ENCODE assay signal across 8 mouse cellular contexts in genomic region chr8:70538024-70538579, GRCm38 (mm10). TPM values are rescaled to one million over a fixed set of nuclear protein-coding genes. Genes with fewer than 3 reads are reported as not detected.
DNase-seq lines count a peak whose midpoint lies in the region; ATAC-seq and TF ChIP-seq lines count a peak whose summit lies in the region.

No protein-coding gene starts in this region.

- peaks cover 3% of the 10 kb centered on the region; the same call in 1 of the 2 replicates for H3K4me1 ChIP-seq in cortical plate, adult 2 months (ENCODE audit: control insufficient read depth, insufficient read depth, low read length)
- H3K4me1 ChIP-seq in intestine, postnatal 0 days (replicated peaks; ENCODE audit: control insufficient read depth, insufficient read depth, low read length): no peaks in the 10 kb centered on the region; the same call in 1 of the 2 replicates
- H3K4me1 ChIP-seq in liver, postnatal 0 days (ENCODE audit: insufficient read depth): peaks cover 23% of the 10 kb centered on the region
- H3K4me1 ChIP-seq in neural tube, embryonic 13.5 days (replicated peaks): peaks cover 35% of the 10 kb centered on the region

- peak overlapping the region; percentile 43 for H3K4me3 ChIP-seq in cortical plate, adult 2 months (ENCODE audit: insufficient read depth, low read length)
- peak overlapping the region; percentile 82 for H3K4me3 ChIP-seq in intestine, postnatal 0 days (ENCODE audit: low read depth, low read length)
- peak overlapping the region; percentile 87 for H3K4me3 ChIP-seq in liver, postnatal 0 days (ENCODE audit: low read depth, low read length)
- peak overlapping the region; percentile 73 for H3K4me3 ChIP-seq in neural tube, embryonic 13.5 days

- TF ChIP-seq POLR2A in cortical plate, adult 2 months (IDR thresholded peaks at IDR 0.05; ENCODE audit: extremely low read depth, insufficient read depth, low read length): no peak

- no peak for TF ChIP-seq CTCF in cortical plate, adult 2 months (IDR thresholded peaks at IDR 0.05; ENCODE audit: extremely low read depth, insufficient read depth, low read length)
- no peak for TF ChIP-seq CTCF in intestine, postnatal 0 days (IDR thresholded peaks at IDR 0.05; ENCODE audit: low read depth)
- TF ChIP-seq CTCF in liver, postnatal 0 days (IDR thresholded peaks at IDR 0.05; ENCODE audit: low read depth): no peak

- H3K27ac ChIP-seq in cortical plate, adult 2 months (ENCODE audit: insufficient read depth, low read length): no peak overlapping the region
- H3K27ac ChIP-seq in intestine, postnatal 0 days (ENCODE audit: low read depth, low read length): peak overlapping the region; percentile 91
- H3K27ac ChIP-seq in liver, postnatal 0 days (ENCODE audit: low read depth): peak overlapping the region; percentile 99
- H3K27ac ChIP-seq in neural tube, embryonic 13.5 days (replicated peaks): peak overlapping the region; percentile 93

- H3K9me3 ChIP-seq in intestine, postnatal 0 days (ENCODE audit: control insufficient read depth): no peaks in the 10 kb centered on the region
- no peaks in the 10 kb centered on the region for H3K9me3 ChIP-seq in liver, postnatal 0 days (ENCODE audit: low read length)
- no peaks in the 10 kb centered on the region for H3K9me3 ChIP-seq in neural tube, embryonic 13.5 days

- no peaks in the 10 kb centered on the region for H3K27me3 ChIP-seq in intestine, postnatal 0 days (replicated peaks; ENCODE audit: control insufficient read depth, insufficient read depth, low read length)
- H3K27me3 ChIP-seq in liver, postnatal 0 days (ENCODE audit: insufficient read depth, low read length): no peaks in the 10 kb centered on the region
- no peaks in the 10 kb centered on the region for H3K27me3 ChIP-seq in neural tube, embryonic 13.5 days

- ATAC-seq in granulocyte monocyte progenitor cell, adult 5-6 weeks (replicated peaks; ENCODE audit: poor library complexity, severe bottlenecking): peak; percentile 43
- peak; percentile 22 for ATAC-seq in intestine, postnatal 0 days
- ATAC-seq in liver, postnatal 0 days: peak; percentile 32
- ATAC-seq in neural tube, embryonic 13.5 days (ENCODE audit: low read depth): peak; percentile 10

- peak; percentile 62 to 77 for DNase-seq in right cerebral cortex, postnatal 10 days (ENCODE audit: low spot score in 2 of 2)
- DNase-seq in right cerebral cortex, postnatal 36 days (ENCODE audit: low spot score in 2 of 2): no peak
- peak; percentile 76 for DNase-seq in liver, postnatal 0 days
- DNase-seq in urinary bladder, postnatal 14 days (ENCODE audit: low spot score): peak; percentile 76

- peak overlapping the region; percentile 84 for H3K9ac ChIP-seq in intestine, postnatal 0 days (ENCODE audit: low read depth, low read length)
- H3K9ac ChIP-seq in liver, postnatal 0 days (replicated peaks): peak overlapping the region; percentile 65
- peak overlapping the region; percentile 9 for H3K9ac ChIP-seq in neural tube, embryonic 13.5 days

- peak; percentile 76 for TF ChIP-seq EP300 in liver, postnatal 0 days (IDR thresholded peaks at IDR 0.05; ENCODE audit: low read depth)

- peak overlapping the region; percentile 91 for H3K4me2 ChIP-seq in intestine, postnatal 0 days (replicated peaks; ENCODE audit: low read depth)
- H3K4me2 ChIP-seq in liver, postnatal 0 days (ENCODE audit: low read depth, low read length): peak overlapping the region; percentile 96
- peak overlapping the region; percentile 97 for H3K4me2 ChIP-seq in neural tube, embryonic 13.5 days

- H3K36me3 ChIP-seq in intestine, postnatal 0 days (ENCODE audit: control insufficient read depth, insufficient read depth): peaks cover 35% of the 10 kb centered on the region
- peaks cover 34% of the 10 kb centered on the region for H3K36me3 ChIP-seq in liver, postnatal 0 days (replicated peaks; ENCODE audit: insufficient read depth, low read length)
- H3K36me3 ChIP-seq in neural tube, embryonic 13.5 days: peaks cover 44% of the 10 kb centered on the region

- WGBS in intestine, postnatal 0 days: 5% methylated on average over 24 of the region's 24 CpGs
- 12% methylated on average over 24 of the region's 24 CpGs for WGBS in liver, postnatal 0 days (ENCODE audit: insufficient replicate concordance)
- 14% methylated on average over 24 of the region's 24 CpGs for WGBS in neural tube, embryonic 13.5 days

RNA-seq across cellular contexts. Expression of gene Ell, which starts 1.2 kb away (rescaled TPM):
- polyA plus RNA-seq in cortical plate, adult 2 months (2012; rRNA removed): 23.8 and 23.9 TPM in 2 replicates
- total RNA-seq in granulocyte monocyte progenitor cell, adult 5-6 weeks (2014; fragmentation: Nextera tagmentation): 11.7 and 13.6 TPM in 2 replicates
- 5.5 and 5.7 TPM in 2 replicates for total RNA-seq in granulocyte monocyte progenitor cell, adult 5-6 weeks (2017)
- polyA plus RNA-seq in intestine, postnatal 0 days (2015; fragmentation: Nextera tagmentation; extraction: Ambion mirVana): 11.8 and 13.0 TPM in 2 replicates
- 9.5 and 9.7 TPM in 2 replicates for polyA plus RNA-seq in liver, postnatal 0 days (2015; fragmentation: Nextera tagmentation; extraction: Ambion mirVana)
- 15.6 and 16.5 TPM in 2 replicates for polyA plus RNA-seq in neural tube, embryonic 13.5 days (2015; fragmentation: Nextera tagmentation; extraction: Ambion mirVana)

RNA-seq across cellular contexts. Expression of gene Kxd1, which starts 10.3 kb away (rescaled TPM):
- polyA plus RNA-seq in cortical plate, adult 2 months (2012; rRNA removed): 61.0 and 64.4 TPM in 2 replicates
- 83.7 and 84.5 TPM in 2 replicates for total RNA-seq in granulocyte monocyte progenitor cell, adult 5-6 weeks (2014; fragmentation: Nextera tagmentation)
- total RNA-seq in granulocyte monocyte progenitor cell, adult 5-6 weeks (2017): 68.7 and 74.4 TPM in 2 replicates
- 46.4 and 52.1 TPM in 2 replicates for polyA plus RNA-seq in intestine, postnatal 0 days (2015; fragmentation: Nextera tagmentation; extraction: Ambion mirVana)
- 43.1 and 43.3 TPM in 2 replicates for polyA plus RNA-seq in liver, postnatal 0 days (2015; fragmentation: Nextera tagmentation; extraction: Ambion mirVana)
- polyA plus RNA-seq in neural tube, embryonic 13.5 days (2015; fragmentation: Nextera tagmentation; extraction: Ambion mirVana): 46.7 and 46.9 TPM in 2 replicates

RNA-seq across cellular contexts. Expression of gene Fkbp8, which starts 10.6 kb away (rescaled TPM):
- 592 and 612 TPM in 2 replicates for polyA plus RNA-seq in cortical plate, adult 2 months (2012; rRNA removed)
- total RNA-seq in granulocyte monocyte progenitor cell, adult 5-6 weeks (2014; fragmentation: Nextera tagmentation): 113 and 149 TPM in 2 replicates
- 107 and 118 TPM in 2 replicates for total RNA-seq in granulocyte monocyte progenitor cell, adult 5-6 weeks (2017)
- 199 and 203 TPM in 2 replicates for polyA plus RNA-seq in intestine, postnatal 0 days (2015; fragmentation: Nextera tagmentation; extraction: Ambion mirVana)
- 141 TPM in 2 replicates for polyA plus RNA-seq in liver, postnatal 0 days (2015; fragmentation: Nextera tagmentation; extraction: Ambion mirVana)
- 347 and 358 TPM in 2 replicates for polyA plus RNA-seq in neural tube, embryonic 13.5 days (2015; fragmentation: Nextera tagmentation; extraction: Ambion mirVana)

RNA-seq across cellular contexts. Expression of gene Uba52, which starts 27.5 kb away (rescaled TPM):
- 851 and 918 TPM in 2 replicates for polyA plus RNA-seq in cortical plate, adult 2 months (2012; rRNA removed)
- total RNA-seq in granulocyte monocyte progenitor cell, adult 5-6 weeks (2014; fragmentation: Nextera tagmentation): 2,675 and 2,799 TPM in 2 replicates
- total RNA-seq in granulocyte monocyte progenitor cell, adult 5-6 weeks (2017): 3,231 and 3,572 TPM in 2 replicates
- polyA plus RNA-seq in intestine, postnatal 0 days (2015; fragmentation: Nextera tagmentation; extraction: Ambion mirVana): 805 and 863 TPM in 2 replicates
- polyA plus RNA-seq in liver, postnatal 0 days (2015; fragmentation: Nextera tagmentation; extraction: Ambion mirVana): 627 and 684 TPM in 2 replicates
- polyA plus RNA-seq in neural tube, embryonic 13.5 days (2015; fragmentation: Nextera tagmentation; extraction: Ambion mirVana): 787 and 800 TPM in 2 replicates

RNA-seq across cellular contexts. Expression of gene Rex1bd, which starts 31.6 kb away (rescaled TPM):
- 201 and 206 TPM in 2 replicates for polyA plus RNA-seq in cortical plate, adult 2 months (2012; rRNA removed)
- total RNA-seq in granulocyte monocyte progenitor cell, adult 5-6 weeks (2014; fragmentation: Nextera tagmentation): 21.7 and 30.2 TPM in 2 replicates
- 33.4 and 64.9 TPM in 2 replicates for total RNA-seq in granulocyte monocyte progenitor cell, adult 5-6 weeks (2017)
- polyA plus RNA-seq in intestine, postnatal 0 days (2015; fragmentation: Nextera tagmentation; extraction: Ambion mirVana): 145 and 148 TPM in 2 replicates
- 49.3 and 52.3 TPM in 2 replicates for polyA plus RNA-seq in liver, postnatal 0 days (2015; fragmentation: Nextera tagmentation; extraction: Ambion mirVana)
- 143 and 153 TPM in 2 replicates for polyA plus RNA-seq in neural tube, embryonic 13.5 days (2015; fragmentation: Nextera tagmentation; extraction: Ambion mirVana)

Comparison
In these comparisons a context has a peak if more than half of its experiments do, and no peak if none do; other contexts are left out.
1. DNase-seq: peak in right cerebral cortex, postnatal 10 days (2 of 2), liver, postnatal 0 days (single experiment) and urinary bladder, postnatal 14 days (single experiment); none in right cerebral cortex, postnatal 36 days (0 of 2).
2. H3K9ac ChIP-seq: peak in every context shown above with its lines; median percentile 84 in intestine, postnatal 0 days; 65 in liver, postnatal 0 days; 9 in neural tube, embryonic 13.5 days.
3. Peak in every context shown above with its lines, with median percentiles within 50 percentile points of each other: H3K4me3 ChIP-seq, ATAC-seq and H3K4me2 ChIP-seq.